Mouse (Mus musculus): Measurements from ENCODE around the gene Nek3. TPM values are rescaled to one million over a fixed set of nuclear protein-coding genes. Genes with fewer than 3 reads are reported as not detected.
A peak's percentile ranks its signal among the peaks of the same experiment; 100 is the strongest.

The Nek3 gene
- polyA plus RNA-seq (2014; fragmentation: Nextera tagmentation; extraction: Ambion mirVana) = 4.7 and 6.8 TPM in 2 replicates

DNA sequence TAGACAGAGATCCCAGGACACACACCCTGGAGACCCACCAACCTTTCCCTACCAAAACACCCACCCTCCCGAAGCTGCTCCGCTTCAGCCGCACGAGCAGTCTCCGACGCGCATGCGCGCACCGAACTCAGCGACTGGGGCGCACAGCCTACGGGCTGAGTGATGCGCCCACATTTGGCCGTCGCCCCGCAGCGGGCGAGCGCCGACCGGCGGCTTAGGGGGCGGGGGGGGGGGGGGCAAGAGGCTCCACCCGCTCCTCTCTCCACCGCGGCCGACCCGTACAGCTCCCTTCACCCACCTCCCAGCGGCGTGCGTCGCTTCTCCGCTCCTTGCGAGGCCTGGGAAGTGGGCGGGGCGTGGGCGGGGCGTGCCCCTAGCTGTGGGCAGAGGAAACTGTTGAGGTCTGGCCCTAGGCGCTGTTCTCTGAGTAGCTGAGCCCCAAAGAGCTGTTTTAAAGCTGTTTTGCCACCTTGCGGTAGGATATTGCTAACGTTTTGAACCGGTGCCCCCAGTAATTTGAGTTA, at the start of gene Nek3:
Gene Nek3 (minus strand): TSS at position 356 of the 524 bp plus-strand sequence.
- Histone ChIP-seq H3K27me3 (ENCODE audit: control insufficient read depth, insufficient read depth, low read length) (no peaks in the 10 kb centered on the region), H3K9ac (ENCODE audit: low read depth, low read length) (peak within 1 kb of the TSS; percentile 57), H3K27ac (ENCODE audit: low read depth, low read length) (peak within 1 kb of the TSS; percentile 55; the same call in 1 of the 2 replicates), H3K36me3 (ENCODE audit: control insufficient read depth, insufficient read depth, low read length) (peaks cover 22% of the 10 kb centered on the region), H3K4me3 (ENCODE audit: low read length) (peak within 1 kb of the TSS; percentile 65), H3K9me3 (ENCODE audit: control insufficient read depth, low read length) (no peaks in the 10 kb centered on the region), H3K4me1 (ENCODE audit: control insufficient read depth, insufficient read depth, low read length) (no peaks in the 10 kb centered on the region), H3K4me2 (replicated peaks; ENCODE audit: low read depth, low read length) (peak within 1 kb of the TSS; percentile 64)
- peak; percentile 99 for ATAC-seq (ENCODE audit: low FRiP score, low TSS enrichment)
- WGBS = under 1% methylated on average over 31 of the region's 43 CpGs

DNA sequence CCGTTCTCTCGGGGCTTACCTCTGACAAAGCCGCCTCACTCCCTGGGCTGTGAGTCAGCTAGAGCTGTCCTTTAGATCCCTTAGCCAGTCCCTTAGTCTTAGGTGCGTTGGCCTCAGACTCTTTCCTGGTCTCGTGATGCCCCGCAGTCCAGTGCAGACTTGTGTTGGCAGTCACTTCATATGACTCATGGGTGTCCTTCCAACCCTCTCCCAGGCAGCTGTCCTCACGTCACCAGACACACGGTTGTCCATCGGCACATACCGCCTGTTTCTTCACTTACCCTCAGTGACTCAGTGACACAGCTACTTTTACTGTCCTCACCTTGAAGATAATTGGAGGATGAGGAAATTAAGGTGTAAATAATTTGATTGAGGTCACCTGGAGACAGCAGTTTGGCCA, 48.6 kb upstream of the Nek3 start:
- no peak for ATAC-seq (ENCODE audit: low FRiP score, low TSS enrichment)
- H3K4me3 ChIP-seq (ENCODE audit: low read length) = no peak overlapping the region
- H3K27ac ChIP-seq (ENCODE audit: low read depth, low read length) = no peak overlapping the region
- no peaks in the 10 kb centered on the region for H3K27me3 ChIP-seq (ENCODE audit: control insufficient read depth, insufficient read depth, low read length)
- no peak overlapping the region for H3K4me2 ChIP-seq (replicated peaks; ENCODE audit: low read depth, low read length)
- H3K9me3 ChIP-seq (ENCODE audit: control insufficient read depth, low read length) = no peaks in the 10 kb centered on the region
- peaks cover 58% of the 10 kb centered on the region for H3K36me3 ChIP-seq (ENCODE audit: control insufficient read depth, insufficient read depth, low read length)
- H3K4me1 ChIP-seq (ENCODE audit: control insufficient read depth, insufficient read depth, low read length) = no peaks in the 10 kb centered on the region
- H3K9ac ChIP-seq (ENCODE audit: low read depth, low read length) = no peak overlapping the region
- WGBS = 95% methylated on average over 10 of the region's 10 CpGs

DNA sequence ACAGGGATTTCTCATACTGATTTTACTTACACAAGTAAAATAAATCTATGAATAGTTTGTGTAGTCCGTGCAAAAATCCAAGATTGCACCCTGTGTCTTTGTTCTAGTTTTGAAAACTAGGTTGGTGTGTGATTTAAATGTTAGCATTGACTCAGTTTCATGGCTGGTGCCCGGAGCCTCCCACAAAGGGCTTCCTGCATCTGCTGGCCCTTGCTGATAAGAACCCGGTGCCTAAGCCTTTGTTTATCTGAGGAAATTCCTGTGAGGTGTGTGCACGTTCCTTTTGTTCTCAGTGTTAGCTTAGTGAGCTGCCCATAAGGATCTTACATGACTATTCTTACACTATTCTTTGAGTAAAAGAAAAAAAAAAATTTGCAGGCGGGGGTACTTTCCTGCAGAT, 42.8 kb upstream of the Nek3 start:
- Histone ChIP-seq H3K9me3 (ENCODE audit: control insufficient read depth, low read length) (no peaks in the 10 kb centered on the region), H3K36me3 (ENCODE audit: control insufficient read depth, insufficient read depth, low read length) (peaks cover 31% of the 10 kb centered on the region), H3K27me3 (ENCODE audit: control insufficient read depth, insufficient read depth, low read length) (no peaks in the 10 kb centered on the region), H3K4me2 (replicated peaks; ENCODE audit: low read depth, low read length) (no peak overlapping the region), H3K4me3 (ENCODE audit: low read length) (no peak overlapping the region), H3K4me1 (ENCODE audit: control insufficient read depth, insufficient read depth, low read length) (no peaks in the 10 kb centered on the region), H3K9ac (ENCODE audit: low read depth, low read length) (no peak overlapping the region), H3K27ac (ENCODE audit: low read depth, low read length) (no peak overlapping the region)
- 65% methylated on average over 5 of the region's 5 CpGs for WGBS
- no peak for ATAC-seq (ENCODE audit: low FRiP score, low TSS enrichment)

DNA sequence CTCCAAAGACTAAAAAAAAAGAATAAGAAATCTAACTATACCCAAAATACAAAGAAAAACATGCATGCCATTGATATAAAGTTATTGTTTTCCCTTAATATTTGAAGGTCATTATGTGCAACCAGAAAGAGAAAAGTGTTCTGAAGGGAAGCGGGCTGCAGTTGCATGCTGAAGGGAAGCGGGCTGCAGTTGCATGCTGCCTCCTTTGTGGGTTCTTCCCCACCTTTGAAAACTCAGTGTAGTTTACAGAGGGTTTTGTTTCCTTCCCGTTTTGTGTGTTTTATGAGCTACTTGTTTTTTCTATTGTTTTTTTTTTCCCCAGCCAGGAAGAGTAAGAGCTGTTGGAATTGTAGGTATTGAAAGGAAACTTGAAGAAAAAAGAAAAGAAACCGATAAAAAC, 41.3 kb upstream of the Nek3 start:
- WGBS = 77% methylated on average over 4 of the region's 4 CpGs
- ATAC-seq (ENCODE audit: low FRiP score, low TSS enrichment) = no peak
- Histone ChIP-seq H3K4me3 (ENCODE audit: low read length) (no peak overlapping the region), H3K4me2 (replicated peaks; ENCODE audit: low read depth, low read length) (no peak overlapping the region), H3K27ac (ENCODE audit: low read depth, low read length) (no peak overlapping the region), H3K9ac (ENCODE audit: low read depth, low read length) (no peak overlapping the region), H3K4me1 (ENCODE audit: control insufficient read depth, insufficient read depth, low read length) (no peaks in the 10 kb centered on the region), H3K9me3 (ENCODE audit: control insufficient read depth, low read length) (no peaks in the 10 kb centered on the region), H3K36me3 (ENCODE audit: control insufficient read depth, insufficient read depth, low read length) (peaks cover 30% of the 10 kb centered on the region; the same call in 1 of the 2 replicates), H3K27me3 (ENCODE audit: control insufficient read depth, insufficient read depth, low read length) (no peaks in the 10 kb centered on the region)

DNA sequence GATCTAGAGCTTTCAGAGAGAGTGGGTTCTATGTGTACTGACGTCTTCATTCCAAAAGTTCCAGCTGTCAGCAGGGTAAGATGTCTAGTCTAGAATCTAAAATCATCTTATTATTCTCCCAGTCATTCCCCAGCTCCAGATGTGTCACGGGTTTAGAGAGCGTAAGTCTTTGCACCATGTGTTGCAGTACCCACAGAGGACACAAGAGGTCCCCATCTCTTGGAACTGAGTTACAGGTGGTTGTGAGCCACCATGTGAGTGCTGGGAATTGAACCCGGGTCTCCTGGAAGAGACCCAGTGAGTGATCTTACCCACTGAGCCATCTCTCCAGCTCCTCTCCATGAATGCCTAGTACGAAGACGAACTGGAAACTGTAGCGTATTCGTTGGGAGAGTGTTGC, 33.2 kb upstream of the Nek3 start:
- Histone ChIP-seq H3K9me3 (ENCODE audit: control insufficient read depth, low read length) (no peaks in the 10 kb centered on the region), H3K27me3 (ENCODE audit: control insufficient read depth, insufficient read depth, low read length) (no peaks in the 10 kb centered on the region), H3K4me3 (ENCODE audit: low read length) (no peak overlapping the region), H3K9ac (ENCODE audit: low read depth, low read length) (no peak overlapping the region), H3K4me1 (ENCODE audit: control insufficient read depth, insufficient read depth, low read length) (peaks cover 2% of the 10 kb centered on the region; the same call in 1 of the 2 replicates), H3K27ac (ENCODE audit: low read depth, low read length) (no peak overlapping the region), H3K36me3 (ENCODE audit: control insufficient read depth, insufficient read depth, low read length) (peaks cover 21% of the 10 kb centered on the region), H3K4me2 (replicated peaks; ENCODE audit: low read depth, low read length) (no peak overlapping the region)
- WGBS = 97% methylated on average over 8 of the region's 8 CpGs
- ATAC-seq (ENCODE audit: low FRiP score, low TSS enrichment) = no peak

DNA sequence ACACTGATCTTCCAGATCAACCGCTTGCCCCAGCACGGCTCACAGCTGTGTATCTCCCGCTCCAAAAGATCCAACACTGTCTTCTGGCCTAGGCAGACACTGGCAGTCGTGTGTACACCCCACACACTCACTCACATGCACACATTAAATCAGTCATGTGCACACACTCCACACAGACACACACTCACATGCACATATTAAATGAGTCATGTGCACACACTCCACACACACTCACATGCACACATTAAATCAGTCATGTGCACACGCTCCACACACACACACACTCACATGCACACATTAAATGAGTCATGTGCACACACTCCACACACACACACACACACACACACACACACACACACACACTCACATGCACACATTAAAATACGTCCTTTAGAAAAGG, 31.7 kb upstream of the Nek3 start:
- no peak overlapping the region for H3K9ac ChIP-seq (ENCODE audit: low read depth, low read length)
- H3K4me2 ChIP-seq (replicated peaks; ENCODE audit: low read depth, low read length) = no peak overlapping the region
- no peak overlapping the region for H3K27ac ChIP-seq (ENCODE audit: low read depth, low read length)
- peaks cover 4% of the 10 kb centered on the region; the same call in 1 of the 2 replicates for H3K4me1 ChIP-seq (ENCODE audit: control insufficient read depth, insufficient read depth, low read length)
- no peak overlapping the region for H3K4me3 ChIP-seq (ENCODE audit: low read length)
- H3K27me3 ChIP-seq (ENCODE audit: control insufficient read depth, insufficient read depth, low read length) = no peaks in the 10 kb centered on the region
- no peak for ATAC-seq (ENCODE audit: low FRiP score, low TSS enrichment)
- no peaks in the 10 kb centered on the region for H3K9me3 ChIP-seq (ENCODE audit: control insufficient read depth, low read length)
- peaks cover 15% of the 10 kb centered on the region for H3K36me3 ChIP-seq (ENCODE audit: control insufficient read depth, insufficient read depth, low read length)
- 93% methylated on average over 6 of the region's 6 CpGs for WGBS

DNA sequence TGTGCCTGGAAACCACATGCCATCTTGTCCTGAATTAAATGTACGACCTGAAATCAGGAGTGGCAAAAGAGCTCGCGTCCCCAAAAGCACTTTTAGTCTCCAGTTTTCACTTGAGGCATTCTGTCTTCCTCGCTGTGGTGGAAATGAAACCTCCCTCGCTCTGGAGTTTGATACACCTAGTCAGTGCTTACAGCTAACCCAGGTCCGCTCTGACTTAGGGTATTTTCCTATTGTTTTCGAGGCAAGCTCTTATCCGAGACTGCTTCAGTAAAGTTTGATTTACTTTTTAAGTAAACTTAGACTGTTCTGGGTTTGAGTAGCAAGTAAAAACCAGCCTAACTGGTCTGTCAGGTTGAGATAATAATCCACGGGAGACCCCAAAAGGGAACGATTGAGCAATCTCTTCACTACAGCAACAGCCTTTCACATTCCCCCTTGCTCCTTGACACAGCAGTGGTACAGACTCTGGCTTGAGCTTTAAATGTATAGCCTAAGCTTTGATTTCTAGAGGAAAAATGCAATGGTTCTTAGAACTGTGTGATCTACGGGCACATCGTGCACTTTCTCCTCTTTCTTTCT, 27.3 kb upstream of the Nek3 start:
- no peaks in the 10 kb centered on the region; the same call in 1 of the 2 replicates for H3K36me3 ChIP-seq (ENCODE audit: control insufficient read depth, insufficient read depth, low read length)
- H3K9ac ChIP-seq (ENCODE audit: low read depth, low read length) = peak overlapping the region; percentile 92
- 18% methylated on average over 12 of the region's 12 CpGs for WGBS
- peak overlapping the region; percentile 76 for H3K4me3 ChIP-seq (ENCODE audit: low read length)
- peaks cover 4% of the 10 kb centered on the region; the same call in 1 of the 2 replicates for H3K4me1 ChIP-seq (ENCODE audit: control insufficient read depth, insufficient read depth, low read length)
- peak overlapping the region; percentile 53 for H3K4me2 ChIP-seq (replicated peaks; ENCODE audit: low read depth, low read length)
- H3K9me3 ChIP-seq (ENCODE audit: control insufficient read depth, low read length) = no peaks in the 10 kb centered on the region
- no peaks in the 10 kb centered on the region for H3K27me3 ChIP-seq (ENCODE audit: control insufficient read depth, insufficient read depth, low read length)
- peak overlapping the region; percentile 99 for H3K27ac ChIP-seq (ENCODE audit: low read depth, low read length)
- 0 out of 2 replicates have a peak, but pooled peaks have one; percentile 24 for ATAC-seq (ENCODE audit: low FRiP score, low TSS enrichment)

DNA sequence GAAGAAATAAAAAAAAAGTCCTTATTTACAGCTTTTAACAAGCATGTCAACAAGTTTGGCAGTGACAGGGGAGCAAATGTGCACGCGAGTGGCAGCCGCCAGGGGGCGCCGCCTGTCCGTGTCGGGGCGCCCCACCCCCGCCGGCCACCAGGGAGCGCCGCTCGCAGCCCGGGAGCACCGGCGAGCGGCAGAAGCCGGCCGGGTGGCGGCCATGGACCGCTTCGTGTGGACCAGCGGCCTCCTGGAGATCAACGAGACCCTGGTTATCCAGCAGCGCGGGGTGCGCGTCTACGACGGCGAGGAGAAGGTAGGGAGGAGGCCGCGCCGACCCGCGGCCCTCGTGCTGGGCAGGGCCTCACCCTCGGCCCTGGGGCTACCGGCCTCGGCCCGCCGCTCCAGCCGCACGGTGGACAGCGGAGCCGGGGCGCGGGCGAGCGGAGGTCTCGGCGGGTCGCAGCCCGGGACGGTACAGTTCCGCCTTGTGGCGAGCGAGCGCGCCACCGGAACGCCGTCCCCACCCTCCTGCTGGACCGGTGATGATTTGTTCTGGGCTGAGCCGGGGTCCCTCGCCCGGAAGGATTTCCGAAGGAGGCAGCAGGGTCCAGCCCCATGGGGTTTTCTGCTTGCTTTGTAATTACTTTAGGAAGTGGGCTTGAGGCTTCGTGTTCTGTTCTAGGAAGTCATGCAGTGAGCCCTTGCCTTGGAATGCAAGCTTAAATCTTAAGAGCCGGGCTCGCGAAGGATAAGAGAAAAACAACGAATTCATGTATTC, 26.6 kb upstream of the Nek3 start, which contains the start of gene Vps36:
Gene Vps36 (plus strand): TSS at position 150 of the 772 bp plus-strand sequence.
- WGBS = under 1% methylated on average over 56 of the region's 73 CpGs
- H3K9me3 ChIP-seq (ENCODE audit: control insufficient read depth, low read length) = no peaks in the 10 kb centered on the region

More for the DNA sequence above, 26.6 kb upstream of the Nek3 start, which contains the start of gene Vps36:
- Histone ChIP-seq H3K4me3 (ENCODE audit: low read length) (peak within 1 kb of the TSS; percentile 76), H3K27me3 (ENCODE audit: control insufficient read depth, insufficient read depth, low read length) (no peaks in the 10 kb centered on the region), H3K9ac (ENCODE audit: low read depth, low read length) (peak within 1 kb of the TSS; percentile 92), H3K27ac (ENCODE audit: low read depth, low read length) (peak within 1 kb of the TSS; percentile 99), H3K4me1 (ENCODE audit: control insufficient read depth, insufficient read depth, low read length) (peaks cover 4% of the 10 kb centered on the region; the same call in 1 of the 2 replicates), H3K36me3 (ENCODE audit: control insufficient read depth, insufficient read depth, low read length) (no peaks in the 10 kb centered on the region; the same call in 1 of the 2 replicates), H3K4me2 (replicated peaks; ENCODE audit: low read depth, low read length) (peak within 1 kb of the TSS; percentile 53)
- peak; percentile 95 for ATAC-seq (ENCODE audit: low FRiP score, low TSS enrichment)

Measured in kidney, embryonic 14.5 days (tissue).